Mouse (Mus musculus) liver, embryonic 14.5 days (tissue): ENCODE measurements around the gene Tox2.

Experiments used
- CTCF ChIP-seq: IDR thresholded peaks from 2 replicates; pipeline ENCODE4 v1.5.1; 2016; ENCODE audit warnings: antibody characterized with exemption, low read depth, control low read depth
- EP300 ChIP-seq: IDR thresholded peaks from 2 replicates; pipeline ENCODE4 v1.6.1; 2016; ENCODE audit warnings: antibody characterized with exemption, low read depth

GRCm38 (mm10) chr2:163285335-163285734 lies 82.4 kb downstream of the Tox2 start:
- no peak for TF ChIP-seq EP300
- TF ChIP-seq CTCF, result no peak
